Mouse (Mus musculus): ENCODE results near the gene Sh2d7. TPM values are rescaled to one million over a fixed set of nuclear protein-coding genes. Genes with fewer than 3 reads are reported as not detected.

Sh2d7 gene
- total RNA-seq, 2 experiments from 2014 or later = 0.10 TPM; not detected in 1

Other genes with a start within 250 kb of the Sh2d7 start
- gene Dmxl2, start 37.4 kb upstream of the Sh2d7 start, total RNA-seq (2021) = 100 to 1,000 TPM; 192 to 201 TPM
- 10 to 100 TPM; 23.8 to 24.7 TPM for gene Cib2, start 21.2 kb downstream of the Sh2d7 start, total RNA-seq (2021)
- 100 to 1,000 TPM; 172 to 174 TPM for gene Idh3a, start 47.4 kb downstream of the Sh2d7 start, total RNA-seq (2021)
- gene Acsbg1, start 122.9 kb downstream of the Sh2d7 start, total RNA-seq (2021) = 100 to 1,000 TPM; 106 to 117 TPM
- gene Dnaja4, start 159.9 kb downstream of the Sh2d7 start, total RNA-seq (2021) = 10 to 100 TPM; 57.4 to 63.9 TPM
- gene Wdr61, start 195.5 kb downstream of the Sh2d7 start, total RNA-seq (2021) = 10 to 100 TPM; 60.1 to 61.9 TPM
- 1 to 10 TPM in 1 of 2 experiments, not detected in 1; 1.2 TPM for gene Crabp1, start 225.8 kb downstream of the Sh2d7 start, total RNA-seq (2021)

All from layer of hippocampus, adult 18-20 months (tissue).